Mouse (Mus musculus): ENCODE measurements around the gene Ano6. TPM values are rescaled to one million over a fixed set of nuclear protein-coding genes. Genes with fewer than 3 reads are reported as not detected.

Ano6 gene
- polyA plus RNA-seq, 1 experiment from 2014 or later = 23.9 TPM

DNA sequence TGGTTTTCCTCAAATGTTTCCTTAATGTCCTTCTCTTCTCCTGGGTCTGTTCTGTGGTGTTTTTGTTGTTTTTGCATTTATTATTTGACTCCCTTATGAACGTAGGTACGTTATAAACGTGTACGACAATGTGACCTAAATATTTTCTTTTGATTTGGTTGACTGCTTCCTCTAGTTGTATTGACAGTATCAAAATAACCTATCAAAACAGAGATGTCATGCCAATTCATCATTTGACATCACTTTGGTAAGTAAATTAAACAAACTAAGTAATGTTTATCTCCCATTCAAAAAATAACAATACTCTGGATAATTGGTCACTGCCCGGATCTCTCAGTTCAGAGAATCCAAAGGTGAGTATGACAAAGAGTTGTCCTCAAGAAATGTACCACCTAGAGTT lies 41.4 kb upstream of the Ano6 start:
- no peak overlapping the region for H3K4me2 ChIP-seq (replicated peaks; ENCODE audit: low read depth)
- no peaks in the 10 kb centered on the region for H3K36me3 ChIP-seq (ENCODE audit: control insufficient read depth, insufficient read depth)
- no peak for TF ChIP-seq CTCF (IDR thresholded peaks at IDR 0.05; ENCODE audit: low read depth)
- WGBS = 78% methylated on average over 5 of the region's 5 CpGs
- H3K27ac ChIP-seq (ENCODE audit: low read depth, low read length) = no peak overlapping the region
- H3K9me3 ChIP-seq (ENCODE audit: control insufficient read depth) = no peaks in the 10 kb centered on the region
- no peak overlapping the region for H3K9ac ChIP-seq (ENCODE audit: low read depth, low read length)
- H3K4me1 ChIP-seq (replicated peaks; ENCODE audit: control insufficient read depth, insufficient read depth, low read length) = no peaks in the 10 kb centered on the region
- no peak for ATAC-seq
- H3K4me3 ChIP-seq (ENCODE audit: low read depth, low read length) = no peak overlapping the region
- H3K27me3 ChIP-seq (replicated peaks; ENCODE audit: control insufficient read depth, insufficient read depth, low read length) = no peaks in the 10 kb centered on the region

DNA sequence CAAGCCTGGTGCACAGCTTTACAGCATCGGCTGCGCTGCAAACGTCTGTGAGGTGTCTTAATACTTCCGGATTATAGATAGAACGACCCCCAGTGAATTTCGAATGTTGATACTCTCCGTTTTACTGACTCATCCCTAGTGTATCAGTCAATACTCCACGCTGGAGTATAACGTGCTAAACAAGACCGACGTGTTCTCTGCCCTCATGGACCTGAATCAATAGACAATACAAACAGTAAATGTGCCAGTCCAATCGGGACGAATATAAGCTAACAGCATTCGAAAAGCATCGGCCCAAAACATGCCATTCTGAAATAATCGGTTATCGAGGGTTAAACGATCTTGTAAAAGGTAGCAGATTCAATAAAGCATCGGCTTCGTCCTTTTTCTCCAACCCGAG lies 40.6 kb upstream of the Ano6 start:
- H3K27ac ChIP-seq (ENCODE audit: low read depth, low read length) = no peak overlapping the region
- no peaks in the 10 kb centered on the region for H3K27me3 ChIP-seq (replicated peaks; ENCODE audit: control insufficient read depth, insufficient read depth, low read length)
- no peak for ATAC-seq
- WGBS = 78% methylated on average over 21 of the region's 21 CpGs
- H3K4me1 ChIP-seq (replicated peaks; ENCODE audit: control insufficient read depth, insufficient read depth, low read length) = no peaks in the 10 kb centered on the region
- no peak for TF ChIP-seq CTCF (IDR thresholded peaks at IDR 0.05; ENCODE audit: low read depth)
- H3K4me2 ChIP-seq (replicated peaks; ENCODE audit: low read depth) = no peak overlapping the region
- H3K4me3 ChIP-seq (ENCODE audit: low read depth, low read length) = no peak overlapping the region
- no peak overlapping the region for H3K9ac ChIP-seq (ENCODE audit: low read depth, low read length)
- H3K9me3 ChIP-seq (ENCODE audit: control insufficient read depth) = no peaks in the 10 kb centered on the region
- no peaks in the 10 kb centered on the region for H3K36me3 ChIP-seq (ENCODE audit: control insufficient read depth, insufficient read depth)

DNA sequence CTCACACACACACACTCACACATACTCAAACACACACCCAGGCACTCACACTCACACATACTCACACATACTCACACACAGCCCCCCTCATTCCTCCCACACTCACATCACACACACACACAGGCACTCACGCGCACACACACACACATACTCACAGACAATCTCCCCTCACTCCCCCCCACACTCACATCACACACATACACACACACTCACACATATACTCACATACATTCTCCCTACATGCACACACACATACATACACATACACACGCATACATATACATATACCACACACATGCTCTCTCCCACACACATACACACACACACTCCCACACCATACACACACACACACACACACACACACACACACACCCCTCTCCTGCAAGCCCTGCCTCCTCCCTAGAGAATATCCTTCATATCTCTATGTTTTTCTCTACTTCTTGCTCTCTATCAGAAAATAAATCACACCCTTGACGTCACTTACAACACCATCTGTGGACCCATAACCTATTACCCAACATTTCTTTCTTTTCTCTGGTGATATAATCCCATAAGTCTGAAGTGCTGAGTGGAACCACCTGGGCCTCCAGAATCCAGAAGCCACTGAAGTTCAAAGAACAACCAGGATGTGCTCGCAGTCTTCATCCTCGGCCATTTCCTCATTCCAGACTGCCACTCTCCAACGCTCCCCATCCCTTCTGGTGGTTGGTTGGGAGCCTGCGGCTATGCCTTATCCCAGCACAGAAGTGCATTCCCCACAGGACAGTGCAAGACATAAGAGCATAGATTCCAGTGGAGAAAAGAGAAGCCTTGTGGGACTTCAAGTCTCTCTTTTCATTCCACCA lies 38.6 kb upstream of the Ano6 start:
- no peak overlapping the region for H3K9ac ChIP-seq (ENCODE audit: low read depth, low read length)
- H3K4me1 ChIP-seq (replicated peaks; ENCODE audit: control insufficient read depth, insufficient read depth, low read length) = no peaks in the 10 kb centered on the region
- H3K27me3 ChIP-seq (replicated peaks; ENCODE audit: control insufficient read depth, insufficient read depth, low read length) = no peaks in the 10 kb centered on the region
- no peaks in the 10 kb centered on the region for H3K36me3 ChIP-seq (ENCODE audit: control insufficient read depth, insufficient read depth)
- peak; percentile 97 for ATAC-seq
- no peak overlapping the region for H3K4me2 ChIP-seq (replicated peaks; ENCODE audit: low read depth)
- no peak overlapping the region for H3K27ac ChIP-seq (ENCODE audit: low read depth, low read length)
- 53% methylated on average over 8 of the region's 8 CpGs for WGBS
- no peak for TF ChIP-seq CTCF (IDR thresholded peaks at IDR 0.05; ENCODE audit: low read depth)
- no peak overlapping the region for H3K4me3 ChIP-seq (ENCODE audit: low read depth, low read length)
- H3K9me3 ChIP-seq (ENCODE audit: control insufficient read depth) = no peaks in the 10 kb centered on the region

DNA sequence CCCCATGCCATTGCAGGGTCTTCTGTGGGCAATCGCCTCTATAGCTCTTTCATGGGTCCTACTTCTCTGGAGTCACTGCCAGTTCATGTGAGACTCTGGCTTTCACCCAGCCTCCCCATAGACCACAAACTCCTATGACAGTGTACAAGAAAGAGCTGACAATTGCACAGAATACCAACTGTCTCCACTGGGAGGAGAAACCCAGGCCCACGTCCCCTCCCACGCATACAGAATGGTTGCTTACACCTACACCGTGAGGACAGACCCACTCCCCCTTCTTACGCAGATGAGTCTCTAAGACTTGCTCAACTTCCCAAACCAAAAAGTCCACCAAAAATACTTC lies 38.0 kb upstream of the Ano6 start:
- no peak overlapping the region for H3K4me2 ChIP-seq (replicated peaks; ENCODE audit: low read depth)
- no peaks in the 10 kb centered on the region for H3K36me3 ChIP-seq (ENCODE audit: control insufficient read depth, insufficient read depth)
- H3K9ac ChIP-seq (ENCODE audit: low read depth, low read length) = no peak overlapping the region
- WGBS = 92% methylated on average over 5 of the region's 5 CpGs
- H3K27ac ChIP-seq (ENCODE audit: low read depth, low read length) = no peak overlapping the region
- TF ChIP-seq CTCF (IDR thresholded peaks at IDR 0.05; ENCODE audit: low read depth) = no peak
- H3K4me1 ChIP-seq (replicated peaks; ENCODE audit: control insufficient read depth, insufficient read depth, low read length) = no peaks in the 10 kb centered on the region
- no peak for ATAC-seq
- no peaks in the 10 kb centered on the region for H3K27me3 ChIP-seq (replicated peaks; ENCODE audit: control insufficient read depth, insufficient read depth, low read length)
- no peaks in the 10 kb centered on the region for H3K9me3 ChIP-seq (ENCODE audit: control insufficient read depth)
- H3K4me3 ChIP-seq (ENCODE audit: low read depth, low read length) = no peak overlapping the region

DNA sequence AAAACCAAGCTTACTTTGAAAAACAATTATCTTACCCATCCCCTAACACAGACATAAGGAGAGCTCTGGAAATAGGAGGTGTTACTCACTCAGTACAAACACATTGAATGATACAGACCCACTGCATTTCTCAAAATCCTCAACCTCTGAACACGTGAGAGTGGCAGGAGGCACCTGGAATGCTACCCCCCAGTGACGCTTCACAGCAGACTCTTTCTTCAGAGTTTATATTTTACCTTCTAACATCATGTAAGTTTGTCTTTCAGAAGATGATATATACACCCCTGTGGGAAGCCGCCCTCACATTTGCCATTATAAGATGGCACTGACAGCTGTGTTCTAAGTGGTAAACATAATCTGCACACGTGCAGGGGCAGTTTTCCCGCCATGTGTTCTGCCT lies 37.6 kb upstream of the Ano6 start:
- Histone ChIP-seq H3K4me2 (replicated peaks; ENCODE audit: low read depth) (no peak overlapping the region), H3K4me3 (ENCODE audit: low read depth, low read length) (no peak overlapping the region), H3K4me1 (replicated peaks; ENCODE audit: control insufficient read depth, insufficient read depth, low read length) (no peaks in the 10 kb centered on the region), H3K9me3 (ENCODE audit: control insufficient read depth) (no peaks in the 10 kb centered on the region), H3K36me3 (ENCODE audit: control insufficient read depth, insufficient read depth) (no peaks in the 10 kb centered on the region), H3K27ac (ENCODE audit: low read depth, low read length) (no peak overlapping the region), H3K9ac (ENCODE audit: low read depth, low read length) (no peak overlapping the region), H3K27me3 (replicated peaks; ENCODE audit: control insufficient read depth, insufficient read depth, low read length) (no peaks in the 10 kb centered on the region)
- 76% methylated on average over 4 of the region's 5 CpGs for WGBS
- no peak for ATAC-seq
- no peak for TF ChIP-seq CTCF (IDR thresholded peaks at IDR 0.05; ENCODE audit: low read depth)

DNA sequence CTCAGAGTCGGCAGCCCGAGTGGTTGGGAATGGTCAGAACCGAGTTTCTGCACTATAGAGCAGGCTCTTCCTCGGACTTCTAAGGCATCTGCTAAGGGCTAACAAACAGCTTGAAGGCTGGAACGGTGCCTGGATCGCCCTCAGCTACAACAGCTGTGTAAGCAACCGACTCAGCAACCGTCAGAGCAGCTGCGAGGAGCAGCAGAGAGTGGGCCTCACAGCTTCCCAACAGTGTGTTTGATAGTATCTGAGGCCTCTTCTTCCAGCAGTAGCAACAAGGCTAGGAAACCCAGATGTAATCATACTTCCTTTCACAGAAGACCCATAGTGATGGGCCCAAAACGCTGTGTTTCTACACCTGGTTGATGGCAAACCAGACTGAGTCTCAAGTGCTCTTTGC lies 33.5 kb upstream of the Ano6 start:
- Histone ChIP-seq H3K4me2 (replicated peaks; ENCODE audit: low read depth) (no peak overlapping the region), H3K27me3 (replicated peaks; ENCODE audit: control insufficient read depth, insufficient read depth, low read length) (no peaks in the 10 kb centered on the region), H3K9me3 (ENCODE audit: control insufficient read depth) (no peaks in the 10 kb centered on the region), H3K36me3 (ENCODE audit: control insufficient read depth, insufficient read depth) (no peaks in the 10 kb centered on the region), H3K27ac (ENCODE audit: low read depth, low read length) (no peak overlapping the region), H3K4me1 (replicated peaks; ENCODE audit: control insufficient read depth, insufficient read depth, low read length) (no peaks in the 10 kb centered on the region), H3K4me3 (ENCODE audit: low read depth, low read length) (no peak overlapping the region), H3K9ac (ENCODE audit: low read depth, low read length) (no peak overlapping the region)
- 25% methylated on average over 10 of the region's 10 CpGs for WGBS
- no peak for TF ChIP-seq CTCF (IDR thresholded peaks at IDR 0.05; ENCODE audit: low read depth)
- ATAC-seq = 0 out of 2 replicates have a peak, but pooled peaks have one; percentile 32

Measured in intestine, postnatal 0 days (tissue).